Mouse (Mus musculus): ENCODE data around the gene Mtfr1l. TPM values are rescaled to one million over a fixed set of nuclear protein-coding genes. Genes with fewer than 3 reads are reported as not detected.

Gene Mtfr1l
- polyA plus RNA-seq, 1 experiment from 2014 or later, result 175 TPM

DNA sequence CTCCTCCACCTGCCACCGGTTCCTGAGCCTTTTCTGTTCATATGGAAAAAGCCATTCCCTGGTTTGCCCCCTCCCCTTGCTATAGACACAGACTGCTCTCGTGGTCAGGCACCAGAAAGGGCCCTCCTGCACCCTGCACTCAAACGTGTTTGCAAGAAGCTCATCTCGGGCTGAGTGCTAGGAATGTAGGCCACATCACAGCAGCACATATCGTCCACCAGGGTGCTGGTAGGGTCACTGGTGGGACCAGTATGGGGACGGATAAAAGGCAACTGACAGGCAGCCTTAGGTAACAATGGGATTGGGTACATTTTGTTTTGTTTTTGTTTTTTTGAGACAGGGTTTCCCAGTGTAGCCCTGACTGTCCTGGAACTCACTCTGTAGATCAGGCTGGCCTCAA, 53.9 kb downstream of the Mtfr1l start:
- Histone ChIP-seq H3K36me3 (ENCODE audit: control insufficient read depth, insufficient read depth, low read length) (no peaks in the 10 kb centered on the region), H3K27ac (ENCODE audit: low read length) (no peak overlapping the region), H3K27me3 (ENCODE audit: control insufficient read depth, insufficient read depth, low read depth, low read length) (no peaks in the 10 kb centered on the region), H3K4me1 (ENCODE audit: control insufficient read depth, insufficient read depth, low read length) (peaks cover 16% of the 10 kb centered on the region), H3K4me3 (ENCODE audit: low read depth, low read length) (no peak overlapping the region), H3K4me2 (ENCODE audit: low read length) (no peak overlapping the region), H3K9me3 (replicated peaks; ENCODE audit: control insufficient read depth, low read length, poor library complexity, severe bottlenecking) (no peaks in the 10 kb centered on the region), H3K9ac (ENCODE audit: low read depth, low read length) (no peak overlapping the region)
- WGBS, result 65% methylated on average over 6 of the region's 6 CpGs
- ATAC-seq, result no peak

- Histone ChIP-seq H3K27ac (ENCODE audit: low read length) (no peak overlapping the region), H3K36me3 (ENCODE audit: control insufficient read depth, insufficient read depth, low read length) (0 out of 2 replicates have a peak, but pooled peaks cover 1% of the 10 kb centered on the region), H3K27me3 (ENCODE audit: control insufficient read depth, insufficient read depth, low read depth, low read length) (no peaks in the 10 kb centered on the region), H3K9me3 (replicated peaks; ENCODE audit: control insufficient read depth, low read length, poor library complexity, severe bottlenecking) (no peaks in the 10 kb centered on the region), H3K4me3 (ENCODE audit: low read depth, low read length) (no peak overlapping the region), H3K4me2 (ENCODE audit: low read length) (no peak overlapping the region), H3K4me1 (ENCODE audit: control insufficient read depth, insufficient read depth, low read length) (peaks cover 16% of the 10 kb centered on the region), H3K9ac (ENCODE audit: low read depth, low read length) (no peak overlapping the region)
- no peak for ATAC-seq
- 23% methylated on average over 6 of the region's 6 CpGs for WGBS
Observed at GRCm38 (mm10) chr4:134480864-134481263, 54.3 kb downstream of the Mtfr1l start.

GRCm38 (mm10) chr4:134479839-134480238, 55.3 kb downstream of the Mtfr1l start:
- no peak for ATAC-seq
- WGBS, result 89% methylated on average over 4 of the region's 4 CpGs

GRCm38 (mm10) chr4:134478031-134478430, 57.2 kb downstream of the Mtfr1l start:
- WGBS, result 4% methylated on average over 9 of the region's 9 CpGs
- H3K4me3 ChIP-seq (ENCODE audit: low read depth, low read length), result no peak overlapping the region
- peak overlapping the region; percentile 66 for H3K27ac ChIP-seq (ENCODE audit: low read length)
- H3K27me3 ChIP-seq (ENCODE audit: control insufficient read depth, insufficient read depth, low read depth, low read length), result no peaks in the 10 kb centered on the region
- H3K9me3 ChIP-seq (replicated peaks; ENCODE audit: control insufficient read depth, low read length, poor library complexity, severe bottlenecking), result no peaks in the 10 kb centered on the region
- ATAC-seq, result peak; percentile 57
- no peak overlapping the region for H3K9ac ChIP-seq (ENCODE audit: low read depth, low read length)
- peaks cover 22% of the 10 kb centered on the region for H3K36me3 ChIP-seq (ENCODE audit: control insufficient read depth, insufficient read depth, low read length)
- H3K4me2 ChIP-seq (ENCODE audit: low read length), result no peak overlapping the region
- peaks cover 23% of the 10 kb centered on the region for H3K4me1 ChIP-seq (ENCODE audit: control insufficient read depth, insufficient read depth, low read length)

More at GRCm38 (mm10) chr4:134479839-134480238, 55.3 kb downstream of the Mtfr1l start:
- H3K27me3 ChIP-seq (ENCODE audit: control insufficient read depth, insufficient read depth, low read depth, low read length), result no peaks in the 10 kb centered on the region
- H3K36me3 ChIP-seq (ENCODE audit: control insufficient read depth, insufficient read depth, low read length), result peaks cover 10% of the 10 kb centered on the region
- no peak overlapping the region for H3K27ac ChIP-seq (ENCODE audit: low read length)
- H3K9ac ChIP-seq (ENCODE audit: low read depth, low read length), result no peak overlapping the region
- no peak overlapping the region for H3K4me3 ChIP-seq (ENCODE audit: low read depth, low read length)
- no peaks in the 10 kb centered on the region for H3K9me3 ChIP-seq (replicated peaks; ENCODE audit: control insufficient read depth, low read length, poor library complexity, severe bottlenecking)
- no peak overlapping the region for H3K4me2 ChIP-seq (ENCODE audit: low read length)
- peaks cover 17% of the 10 kb centered on the region for H3K4me1 ChIP-seq (ENCODE audit: control insufficient read depth, insufficient read depth, low read length)

- no peaks in the 10 kb centered on the region for H3K27me3 ChIP-seq (ENCODE audit: control insufficient read depth, insufficient read depth, low read depth, low read length)
- H3K4me2 ChIP-seq (ENCODE audit: low read length), result no peak overlapping the region
- no peak for ATAC-seq
- no peak overlapping the region for H3K4me3 ChIP-seq (ENCODE audit: low read depth, low read length)
- H3K36me3 ChIP-seq (ENCODE audit: control insufficient read depth, insufficient read depth, low read length), result peaks cover 26% of the 10 kb centered on the region
- H3K9me3 ChIP-seq (replicated peaks; ENCODE audit: control insufficient read depth, low read length, poor library complexity, severe bottlenecking), result no peaks in the 10 kb centered on the region
- H3K9ac ChIP-seq (ENCODE audit: low read depth, low read length), result no peak overlapping the region
- peaks cover 35% of the 10 kb centered on the region for H3K4me1 ChIP-seq (ENCODE audit: control insufficient read depth, insufficient read depth, low read length)
- 89% methylated on average over 8 of the region's 8 CpGs for WGBS
- H3K27ac ChIP-seq (ENCODE audit: low read length), result peak overlapping the region; percentile 66
Observed at GRCm38 (mm10) chr4:134476899-134477298, 58.3 kb downstream of the Mtfr1l start.

Small RNA genes within 50 kb of the gene (microRNA-seq; reads per million reads assigned to microRNA genes)
- not detected for gene Mir6403

Other genes with a start within 250 kb of the Mtfr1l start
- 44.9 and 46.5 TPM in 2 replicates for gene Pdik1l, start 247.5 kb downstream of the Mtfr1l start, polyA plus RNA-seq (2015; fragmentation: Nextera tagmentation; extraction: Ambion mirVana)
- gene Trim63, start 220.3 kb downstream of the Mtfr1l start, polyA plus RNA-seq (2015; fragmentation: Nextera tagmentation; extraction: Ambion mirVana), result 0.45 and 0.62 TPM in 2 replicates
- gene Slc30a2, start 192.2 kb downstream of the Mtfr1l start, polyA plus RNA-seq (2015; fragmentation: Nextera tagmentation; extraction: Ambion mirVana), result 0.26 and 0.30 TPM in 2 replicates
- 0.45 and 0.58 TPM in 2 replicates for gene Extl1, start 151.5 kb downstream of the Mtfr1l start, polyA plus RNA-seq (2015; fragmentation: Nextera tagmentation; extraction: Ambion mirVana)
- gene Pafah2, start 139.1 kb downstream of the Mtfr1l start, polyA plus RNA-seq (2015; fragmentation: Nextera tagmentation; extraction: Ambion mirVana), result 7.5 and 8.8 TPM in 2 replicates
- 7,758 and 8,549 TPM in 2 replicates for gene Stmn1, start 67.1 kb downstream of the Mtfr1l start, polyA plus RNA-seq (2015; fragmentation: Nextera tagmentation; extraction: Ambion mirVana)
- gene Paqr7, start 38.7 kb downstream of the Mtfr1l start, polyA plus RNA-seq (2015; fragmentation: Nextera tagmentation; extraction: Ambion mirVana), result 27.2 and 36.2 TPM in 2 replicates
- 1.3 and 1.7 TPM in 2 replicates for gene Aunip, start 24.4 kb downstream of the Mtfr1l start, polyA plus RNA-seq (2015; fragmentation: Nextera tagmentation; extraction: Ambion mirVana)
- gene Selenon, start 16.8 kb upstream of the Mtfr1l start, polyA plus RNA-seq (2015; fragmentation: Nextera tagmentation; extraction: Ambion mirVana), result 6.7 and 9.2 TPM in 2 replicates
- gene Man1c1, start 168.9 kb upstream of the Mtfr1l start, polyA plus RNA-seq (2015; fragmentation: Nextera tagmentation; extraction: Ambion mirVana), result 2.9 and 3.2 TPM in 2 replicates
- 2.1 and 2.4 TPM in 2 replicates for gene Ldlrap1, start 232.6 kb upstream of the Mtfr1l start, polyA plus RNA-seq (2015; fragmentation: Nextera tagmentation; extraction: Ambion mirVana)